Mouse (Mus musculus) midbrain, embryonic 10.5 days (tissue): ENCODE results near the gene Mal. TPM values are rescaled to one million over a fixed set of nuclear protein-coding genes. Genes with fewer than 3 reads are reported as not detected.

Source experiments
- polyA plus RNA-seq: library from polyadenylated mRNA; unstranded; fragments of >200 nt; fragmentation: Nextera tagmentation; extraction: Ambion mirVana; gene quantifications from 2 replicates; pipeline ENCODE4 v1.2.1, GENCODE M21; 2016

The Mal gene
- polyA plus RNA-seq, 1 experiment from 2014 or later: 1.0 TPM

Other genes with a start within 250 kb of the Mal start
- gene Gpat2, start 231.5 kb downstream of the Mal start, polyA plus RNA-seq: 0.10 and 0.29 TPM in 2 replicates
- 23.0 and 27.7 TPM in 2 replicates for gene Fahd2a, start 212.1 kb downstream of the Mal start, polyA plus RNA-seq
- 1.8 and 2.6 TPM in 2 replicates for gene Kcnip3, start 134.6 kb downstream of the Mal start, polyA plus RNA-seq
- 0.28 and 0.43 TPM in 2 replicates for gene Prom2, start 115.2 kb downstream of the Mal start, polyA plus RNA-seq
- 7.6 and 9.6 TPM in 2 replicates for gene Zfp661, start 69.6 kb downstream of the Mal start, polyA plus RNA-seq
- 169 and 178 TPM in 2 replicates for gene Mrps5, start 69.5 kb downstream of the Mal start, polyA plus RNA-seq
- 0.56 and 0.93 TPM in 2 replicates for gene Mall, start 73.2 kb upstream of the Mal start, polyA plus RNA-seq
- 42.2 and 45.1 TPM in 2 replicates for gene Nphp1, start 132.2 kb upstream of the Mal start, polyA plus RNA-seq
- gene Mtln, start 135.8 kb upstream of the Mal start, polyA plus RNA-seq: 26.5 and 30.3 TPM in 2 replicates
- 100 and 109 TPM in 2 replicates for gene Bub1, start 175.2 kb upstream of the Mal start, polyA plus RNA-seq
- 0.05 and 0.07 TPM in 2 replicates for gene Acoxl, start 182.2 kb upstream of the Mal start, polyA plus RNA-seq